Mouse (Mus musculus): ENCODE results near the gene Ptprs. TPM values are rescaled to one million over a fixed set of nuclear protein-coding genes. Genes with fewer than 3 reads are reported as not detected.

Ptprs gene
- 220 TPM for polyA plus RNA-seq (2015; fragmentation: Illumina TruSeq; extraction: RNeasy Lipid Tissue Mini Kit (QIAGEN cat#74804); ENCODE audit: low read depth, low replicate concordance)

DNA sequence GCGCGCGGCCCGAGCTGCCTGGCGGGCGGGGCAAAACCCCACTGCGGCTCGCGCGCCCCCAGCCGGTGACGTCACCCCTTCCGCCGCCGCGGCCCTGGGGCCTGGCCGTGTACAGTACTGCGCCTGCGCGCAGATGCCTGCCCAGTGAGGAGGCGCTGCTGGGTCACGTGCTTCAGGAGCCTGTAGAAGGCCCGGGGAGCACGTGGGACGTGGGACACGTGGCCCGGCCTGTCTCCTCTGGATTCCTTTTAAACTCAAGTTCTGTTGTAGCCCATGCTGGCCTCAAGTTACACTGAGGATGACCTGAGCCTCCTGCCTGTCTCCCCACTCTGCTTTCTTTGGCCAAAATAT is at the start of gene Ptprs:
Gene Ptprs (minus strand): TSS at position 82 of the 351 bp plus-strand sequence.

DNA sequence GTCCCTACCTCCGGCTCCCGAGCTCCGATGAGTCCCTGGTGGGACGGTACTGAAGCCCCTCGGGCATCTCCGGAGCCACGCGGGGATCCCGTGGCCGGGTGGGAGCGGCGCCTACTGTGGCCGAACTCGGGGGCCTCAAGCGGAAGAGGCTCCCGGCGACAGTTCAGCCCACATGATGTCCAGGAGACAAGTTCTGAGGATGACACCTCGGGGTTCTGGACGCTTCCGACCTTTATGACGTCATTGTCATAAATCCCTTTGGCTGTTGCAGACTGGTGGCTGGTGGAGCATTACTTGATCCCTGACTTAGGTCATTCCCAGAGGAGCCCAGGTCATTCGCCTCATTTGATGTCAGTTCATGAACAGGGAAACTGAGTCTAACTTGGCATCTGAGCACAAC is 36.0 kb upstream of the Ptprs start, which contains the start of gene Znrf4:
Gene Znrf4 (minus strand): TSS at position 122 of the 400 bp plus-strand sequence.

Other genes with a start within 250 kb of the Ptprs start
- 19.5 TPM for gene Fem1a, start 219.7 kb downstream of the Ptprs start, polyA plus RNA-seq (2015; fragmentation: Illumina TruSeq; extraction: RNeasy Lipid Tissue Mini Kit (QIAGEN cat#74804); ENCODE audit: low read depth, low replicate concordance)
- 4.0 TPM for gene Ticam1, start 199.7 kb downstream of the Ptprs start, polyA plus RNA-seq (2015; fragmentation: Illumina TruSeq; extraction: RNeasy Lipid Tissue Mini Kit (QIAGEN cat#74804); ENCODE audit: low read depth, low replicate concordance)
- gene Plin3, start 183.6 kb downstream of the Ptprs start, polyA plus RNA-seq (2015; fragmentation: Illumina TruSeq; extraction: RNeasy Lipid Tissue Mini Kit (QIAGEN cat#74804); ENCODE audit: low read depth, low replicate concordance) = 16.0 TPM
- gene Arrdc5, start 176.2 kb downstream of the Ptprs start, polyA plus RNA-seq (2015; fragmentation: Illumina TruSeq; extraction: RNeasy Lipid Tissue Mini Kit (QIAGEN cat#74804); ENCODE audit: low read depth, low replicate concordance) = not detected
- 1.2 TPM for gene Uhrf1, start 173.2 kb downstream of the Ptprs start, polyA plus RNA-seq (2015; fragmentation: Illumina TruSeq; extraction: RNeasy Lipid Tissue Mini Kit (QIAGEN cat#74804); ENCODE audit: low read depth, low replicate concordance)
- gene Kdm4b, start 150.4 kb downstream of the Ptprs start, polyA plus RNA-seq (2015; fragmentation: Illumina TruSeq; extraction: RNeasy Lipid Tissue Mini Kit (QIAGEN cat#74804); ENCODE audit: low read depth, low replicate concordance) = 39.1 TPM
- gene Znrf4, start 35.9 kb upstream of the Ptprs start, polyA plus RNA-seq (2015; fragmentation: Illumina TruSeq; extraction: RNeasy Lipid Tissue Mini Kit (QIAGEN cat#74804); ENCODE audit: low read depth, low replicate concordance) = not detected
- gene Gm20219, start 77.9 kb upstream of the Ptprs start, polyA plus RNA-seq (2015; fragmentation: Illumina TruSeq; extraction: RNeasy Lipid Tissue Mini Kit (QIAGEN cat#74804); ENCODE audit: low read depth, low replicate concordance) = 3.2 TPM
- gene Safb2, start 108.1 kb upstream of the Ptprs start, polyA plus RNA-seq (2015; fragmentation: Illumina TruSeq; extraction: RNeasy Lipid Tissue Mini Kit (QIAGEN cat#74804); ENCODE audit: low read depth, low replicate concordance) = 64.6 TPM
- gene Safb, start 108.3 kb upstream of the Ptprs start, polyA plus RNA-seq (2015; fragmentation: Illumina TruSeq; extraction: RNeasy Lipid Tissue Mini Kit (QIAGEN cat#74804); ENCODE audit: low read depth, low replicate concordance) = 74.2 TPM
- 214 TPM for gene 2410015M20Rik, start 133.3 kb upstream of the Ptprs start, polyA plus RNA-seq (2015; fragmentation: Illumina TruSeq; extraction: RNeasy Lipid Tissue Mini Kit (QIAGEN cat#74804); ENCODE audit: low read depth, low replicate concordance)
- gene Rpl36, start 136.9 kb upstream of the Ptprs start, polyA plus RNA-seq (2015; fragmentation: Illumina TruSeq; extraction: RNeasy Lipid Tissue Mini Kit (QIAGEN cat#74804); ENCODE audit: low read depth, low replicate concordance) = 1,130 TPM
- gene Lonp1, start 150.4 kb upstream of the Ptprs start, polyA plus RNA-seq (2015; fragmentation: Illumina TruSeq; extraction: RNeasy Lipid Tissue Mini Kit (QIAGEN cat#74804); ENCODE audit: low read depth, low replicate concordance) = 49.1 TPM
- 0.77 TPM for gene Catsperd, start 151.7 kb upstream of the Ptprs start, polyA plus RNA-seq (2015; fragmentation: Illumina TruSeq; extraction: RNeasy Lipid Tissue Mini Kit (QIAGEN cat#74804); ENCODE audit: low read depth, low replicate concordance)
- gene Ranbp3, start 196.8 kb upstream of the Ptprs start, polyA plus RNA-seq (2015; fragmentation: Illumina TruSeq; extraction: RNeasy Lipid Tissue Mini Kit (QIAGEN cat#74804); ENCODE audit: low read depth, low replicate concordance) = 75.1 TPM
- 512 TPM for gene Ndufa11, start 241.3 kb upstream of the Ptprs start, polyA plus RNA-seq (2015; fragmentation: Illumina TruSeq; extraction: RNeasy Lipid Tissue Mini Kit (QIAGEN cat#74804); ENCODE audit: low read depth, low replicate concordance)
- gene Vmac, start 241.5 kb upstream of the Ptprs start, polyA plus RNA-seq (2015; fragmentation: Illumina TruSeq; extraction: RNeasy Lipid Tissue Mini Kit (QIAGEN cat#74804); ENCODE audit: low read depth, low replicate concordance) = 13.8 TPM

All from brain, adult 10 weeks (tissue).